Mouse (Mus musculus) gastrocnemius, postnatal 14 days (tissue): ENCODE measurements around the gene Gucy1a1. TPM values are rescaled to one million over a fixed set of nuclear protein-coding genes. Genes with fewer than 3 reads are reported as not detected.

Source experiments
- microRNA-seq, 2 experiments: library from miRNA; unstranded; fragments of <30 nt; microRNA quantifications; one replicate each; pipeline ENCODE4 v1.2.0; 2021
- total RNA-seq, 2 experiments: library from RNA; stranded (reverse); gene quantifications; 2 replicates each; pipeline ENCODE4 v1.2.3; 2021

The Gucy1a1 gene
- total RNA-seq, 2 experiments from 2014 or later: 18.2 TPM

Small RNAs within 50 kb of the gene (microRNA-seq; reads per million reads assigned to microRNA genes)
- 0 to 0.96 reads per million in 2 experiments for gene Mir7010

Other genes starting within 250 kb of the Gucy1a1 start
- 1 to 10 TPM; 4.1 to 4.7 TPM for gene Ctso, start 213.2 kb downstream of the Gucy1a1 start, total RNA-seq
- gene Tdo2, start 169.6 kb downstream of the Gucy1a1 start, total RNA-seq: not detected
- gene Asic5, start 163.5 kb downstream of the Gucy1a1 start, total RNA-seq: not detected
- gene Gucy1b1, start 71.1 kb downstream of the Gucy1a1 start, total RNA-seq: 1 to 10 TPM; 7.2 to 7.8 TPM
- gene Map9, start 212.3 kb upstream of the Gucy1a1 start, total RNA-seq: 1 to 10 TPM; 1.2 to 1.8 TPM